Mouse (Mus musculus) heart, adult 2 months (tissue): ENCODE results near the gene R3hdm1.

Experiments
- CTCF ChIP-seq: fragments of 200-600 bp; IDR thresholded peaks from 2 replicates; pipeline ENCODE4 v1.8.1; 2022; ENCODE audit warnings: antibody characterized with exemption, mild to moderate bottlenecking, moderate library complexity
- POLR2A ChIP-seq: fragments of 200-500 bp; IDR thresholded peaks from 2 replicates; pipeline ENCODE4 v1.6.1; 2011; ENCODE audit warnings: mild to moderate bottlenecking, low read depth, low read length, control low read depth; ENCODE audit not compliant: insufficient read depth

- TF ChIP-seq CTCF (no peak), POLR2A (no peak)
Observed at GRCm38 (mm10) chr1:128081873-128082272, 21.2 kb upstream of the R3hdm1 start.
